Mouse (Mus musculus) kidney, postnatal 14 days (tissue): Measurements from ENCODE around the gene Senp8.
"Not testable (repeated sequence)": the region's sequence is repeated elsewhere in the genome, so short reads cannot be mapped to it uniquely, and the experiment has no call there.

ENCODE experiments used
- DNase-seq: peaks from one replicate; pipeline ENCODE4 v3.0.0; 2022; ENCODE audit warnings: mixed read lengths

Senp8 gene

DNA sequence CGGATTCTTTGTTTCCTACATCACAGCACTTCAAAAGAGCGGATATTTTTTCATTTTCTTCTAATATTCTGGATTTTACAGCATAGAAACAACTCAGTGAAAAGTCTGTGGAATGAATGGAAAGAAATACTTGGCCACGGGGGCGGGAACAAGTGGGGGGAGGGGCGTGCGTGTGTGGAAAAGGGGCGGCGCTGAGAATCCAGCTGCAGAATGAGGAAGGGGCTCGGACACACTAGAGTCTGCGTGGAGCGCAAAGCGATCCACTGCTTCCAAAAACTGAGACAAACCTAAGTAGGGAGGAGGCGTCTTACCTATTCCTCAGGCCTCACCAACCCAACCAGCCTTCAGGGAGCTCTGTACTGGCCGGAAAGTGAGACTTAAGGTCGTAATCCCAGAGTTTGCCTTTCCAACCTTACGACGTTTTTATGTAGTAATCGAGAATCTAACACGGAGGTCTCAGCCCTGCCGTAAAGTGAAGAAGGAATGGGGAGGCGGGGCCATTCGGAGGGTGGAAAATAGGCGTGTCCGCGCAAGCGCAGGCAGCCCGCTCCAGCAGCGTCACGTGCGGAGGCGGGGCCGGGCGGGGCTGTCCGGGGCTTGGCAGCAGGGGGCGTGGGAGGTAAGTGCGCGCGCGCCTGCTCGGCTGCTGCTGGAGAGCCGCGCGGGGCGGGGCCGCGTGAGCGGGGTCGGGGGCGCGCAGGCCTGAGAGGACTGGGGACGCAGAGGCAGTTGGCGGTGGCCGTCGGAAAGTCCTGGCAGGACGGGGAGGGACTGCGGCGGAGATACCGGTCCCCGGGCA is at the start of gene Senp8, which contains the start of gene Myo9a:
Gene Senp8, minus strand, starts transcription at position 444 of the 799 bp plus-strand sequence.
Gene Myo9a, plus strand, starts transcription at position 630 of the 799 bp plus-strand sequence.
- peak; percentile 100 for DNase-seq

DNA sequence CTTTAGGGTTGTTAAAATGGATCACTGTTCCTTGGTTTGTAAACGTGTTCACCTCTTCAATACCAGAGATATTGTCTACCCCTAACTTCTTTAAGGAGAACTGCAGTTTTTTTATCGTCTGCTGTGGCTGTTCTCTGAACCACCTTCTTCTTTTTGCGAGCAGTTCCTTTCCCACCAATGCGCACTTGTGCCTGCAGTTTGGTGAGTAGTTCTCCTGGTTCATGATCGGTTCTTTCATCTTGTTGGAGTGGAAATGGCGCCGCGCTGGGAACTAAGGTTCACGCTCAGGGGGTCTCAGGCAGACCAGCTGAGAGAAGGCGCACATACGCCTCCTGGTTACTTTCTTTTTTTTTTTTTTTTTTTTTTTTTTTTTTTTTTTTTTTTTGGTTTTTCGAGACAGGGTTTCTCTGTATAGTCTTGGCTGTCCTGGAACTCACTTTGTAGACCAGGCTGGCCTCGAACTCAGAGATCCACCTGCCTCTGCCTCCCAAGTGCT is 16.5 kb upstream of the Senp8 start:
- not testable (repeated sequence) for DNase-seq

DNA sequence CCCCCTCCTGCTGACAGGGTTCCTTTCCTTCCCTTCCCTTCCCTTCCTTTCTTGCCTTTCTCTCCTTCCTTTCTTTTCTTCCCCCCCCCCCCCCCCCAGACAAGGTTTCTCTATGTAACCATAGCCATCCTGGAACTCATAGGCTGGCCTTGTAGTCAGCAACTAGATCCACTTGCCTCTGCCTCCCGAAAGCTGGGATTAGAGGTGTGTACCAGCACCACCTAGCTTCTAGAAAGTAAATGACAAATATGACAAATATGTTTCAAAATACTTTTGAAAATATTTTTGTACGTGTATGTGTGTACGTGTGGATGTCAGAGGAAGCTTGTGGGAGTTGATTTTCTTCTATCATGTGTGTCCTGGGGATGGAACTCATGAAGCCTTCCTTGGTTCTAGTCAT is 10.0 kb upstream of the Senp8 start:
- no peak for DNase-seq

DNA sequence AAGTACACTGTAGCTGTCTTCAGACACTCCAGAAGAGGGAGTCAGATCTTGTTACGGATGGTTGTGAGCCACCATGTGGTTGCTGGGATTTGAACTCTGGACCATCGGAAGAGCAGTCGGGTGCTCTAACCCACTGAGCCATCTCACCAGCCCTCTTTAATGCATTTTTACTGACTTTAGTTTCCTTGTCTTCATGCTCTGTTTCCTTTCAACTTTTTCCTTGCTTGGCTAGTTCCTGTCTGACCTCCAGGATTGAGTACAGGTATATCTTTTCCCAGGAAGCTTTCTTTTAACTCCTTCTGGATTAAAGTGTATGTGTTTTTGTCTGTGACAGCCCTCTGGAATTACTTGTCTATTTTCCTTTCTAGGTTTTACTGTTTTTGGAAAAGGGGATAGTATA is 6.5 kb upstream of the Senp8 start:
- not testable (repeated sequence) for DNase-seq

DNA sequence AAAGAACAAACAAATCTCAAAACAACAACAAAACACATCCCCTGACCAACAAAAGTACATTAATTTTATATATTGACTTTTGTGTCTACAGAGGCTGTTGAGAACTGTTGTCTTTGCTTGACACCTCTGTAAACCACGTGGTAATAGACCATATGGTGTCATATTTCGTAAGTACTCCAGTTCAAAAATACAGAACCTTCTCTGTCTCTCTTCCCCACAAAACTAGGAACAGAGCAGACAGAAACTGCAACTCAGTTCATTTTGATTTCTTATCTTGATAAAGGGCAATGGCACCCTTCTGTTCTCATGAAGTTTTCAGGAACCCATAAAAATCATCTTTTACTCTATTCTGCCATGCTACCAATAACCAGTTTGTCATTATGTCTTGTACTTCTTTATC is 4.7 kb upstream of the Senp8 start:
- DNase-seq, result no peak

DNA sequence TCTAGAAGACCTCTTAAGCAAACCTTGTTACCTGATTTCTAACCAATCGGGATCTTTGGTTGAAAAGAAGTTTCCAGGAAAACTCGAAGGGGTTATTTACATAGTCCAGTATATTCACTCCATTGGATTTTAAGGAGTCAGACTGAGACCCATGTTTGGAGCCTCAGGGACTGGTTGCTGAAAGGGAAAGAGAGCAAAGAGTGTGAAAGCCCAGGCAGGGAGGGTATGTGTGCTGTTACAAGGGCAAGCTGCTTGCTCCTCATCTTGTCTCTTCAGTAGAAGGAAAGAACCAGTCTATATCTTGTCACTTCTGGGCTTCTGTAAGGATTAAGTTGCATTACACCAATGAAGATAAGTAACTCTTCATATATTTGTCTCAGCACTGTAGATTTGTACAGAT is 1.5 kb upstream of the Senp8 start:
- DNase-seq, result no peak

DNA sequence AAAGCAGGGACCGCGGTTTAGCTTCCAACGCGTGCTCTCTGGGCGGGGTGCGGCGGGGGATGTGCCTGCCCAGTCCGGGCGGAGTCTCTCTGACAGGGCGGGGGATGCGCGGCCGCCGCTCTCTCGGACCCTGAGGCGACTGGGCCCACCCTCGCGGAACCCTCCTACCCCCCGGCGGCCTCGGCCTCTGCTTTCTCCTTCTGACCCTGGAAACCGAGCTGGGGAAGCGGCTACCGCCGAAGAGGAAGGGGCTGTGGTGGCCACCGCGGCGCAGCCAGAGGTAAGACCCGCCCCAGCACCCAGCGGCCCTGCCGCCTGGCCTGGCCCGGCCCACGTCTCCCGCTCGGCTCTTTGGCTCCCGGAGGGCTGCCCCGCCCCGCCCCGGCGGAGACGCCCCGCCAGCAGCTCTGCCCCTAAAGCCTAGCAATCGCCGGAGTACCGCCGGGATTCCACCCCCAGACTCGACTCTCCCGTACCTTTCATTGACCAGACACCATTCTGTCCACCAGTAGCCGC is 614 bp upstream of the Senp8 start:
- peak; percentile 94 for DNase-seq

DNA sequence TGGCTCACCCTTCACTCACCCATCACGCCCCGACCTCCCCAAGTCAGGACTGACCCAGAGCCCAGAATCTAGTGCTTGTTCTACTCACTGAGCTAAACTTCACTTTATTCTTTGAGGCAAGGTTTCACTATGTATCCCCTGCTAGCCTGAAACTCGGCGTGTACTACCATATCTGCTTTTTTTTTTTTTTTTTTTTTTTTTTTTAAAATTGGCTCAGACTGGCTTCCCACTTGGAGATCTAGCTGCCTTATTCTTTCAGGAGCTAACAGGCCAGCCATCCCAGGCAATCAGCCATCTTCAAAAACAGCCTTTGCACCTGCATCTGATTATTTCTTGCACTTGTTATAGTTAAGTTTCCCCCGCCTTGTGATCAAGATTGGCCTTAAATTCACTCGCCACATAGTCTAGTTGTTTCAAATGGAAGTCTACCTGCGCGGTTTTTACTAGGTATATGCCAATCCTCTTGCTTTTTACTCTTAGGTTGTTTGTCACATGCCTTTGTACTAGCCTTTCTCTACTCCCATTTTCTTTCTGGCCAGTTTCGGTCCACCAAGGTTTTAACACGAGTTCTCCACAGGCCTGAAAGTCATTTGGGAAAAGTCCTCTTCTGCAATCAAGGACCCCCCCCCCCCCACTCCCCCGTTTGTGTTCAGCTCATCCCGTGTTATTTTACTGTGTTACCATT is 787 bp downstream of the Senp8 start:
- DNase-seq, result no peak

DNA sequence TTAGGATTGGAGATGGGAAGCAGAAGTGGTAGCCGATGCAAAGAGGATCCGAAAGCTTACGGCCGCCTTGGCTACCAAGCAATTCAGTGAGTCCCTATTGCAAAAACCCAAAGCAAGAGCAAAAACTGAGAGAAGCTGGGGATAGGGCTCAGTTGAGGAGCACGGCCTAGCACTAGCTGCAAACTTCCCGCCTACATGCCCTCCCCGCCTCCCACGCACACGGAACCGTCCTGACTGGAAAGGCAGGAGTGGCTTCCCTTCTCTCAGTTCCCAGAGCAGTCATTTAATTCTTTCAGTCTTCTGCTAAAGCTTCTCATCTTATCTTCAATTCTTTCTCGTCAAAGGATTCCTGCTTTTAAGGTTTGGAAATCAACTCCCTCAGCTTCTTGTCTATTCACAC is 1.5 kb downstream of the Senp8 start:
- DNase-seq, result no peak

DNA sequence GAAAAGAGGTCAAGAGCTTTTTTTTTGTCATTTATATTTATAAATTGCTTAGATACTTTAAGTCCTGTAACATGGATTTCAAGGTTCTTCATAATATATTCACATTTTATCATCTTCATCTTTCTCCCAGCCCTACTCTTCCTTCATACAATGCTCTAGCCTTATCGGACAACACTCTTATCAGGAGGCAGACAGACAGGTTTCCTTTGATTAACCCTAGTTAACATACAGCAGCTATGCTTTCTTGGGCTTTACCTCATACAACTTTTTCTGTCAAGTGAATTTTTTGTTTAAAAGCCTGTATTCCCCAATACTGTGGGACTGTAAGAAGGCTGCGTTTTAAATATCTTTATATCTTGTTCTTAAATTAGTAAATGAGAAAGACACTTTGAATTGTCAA is 2.1 kb downstream of the Senp8 start:
- no peak for DNase-seq

DNA sequence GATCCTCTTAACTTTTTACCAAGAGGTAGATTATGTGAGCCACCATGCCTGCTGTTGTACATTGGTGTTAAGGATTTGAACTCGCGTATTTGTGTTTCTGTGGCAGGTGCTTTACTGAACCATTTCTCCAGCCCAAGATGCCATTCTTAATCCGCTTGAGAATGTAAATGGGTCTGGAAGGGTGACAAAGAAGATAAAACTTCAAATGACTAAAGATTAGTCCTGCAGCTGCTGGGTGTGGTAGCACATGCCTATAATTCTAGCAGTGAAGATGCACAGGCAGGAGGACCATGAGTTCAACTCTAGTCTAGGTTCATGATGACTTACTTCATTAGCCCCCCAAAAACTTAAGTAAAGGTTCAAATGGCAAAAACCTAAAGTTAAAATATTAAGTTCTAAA is 6.6 kb downstream of the Senp8 start:
- DNase-seq, result no peak

DNA sequence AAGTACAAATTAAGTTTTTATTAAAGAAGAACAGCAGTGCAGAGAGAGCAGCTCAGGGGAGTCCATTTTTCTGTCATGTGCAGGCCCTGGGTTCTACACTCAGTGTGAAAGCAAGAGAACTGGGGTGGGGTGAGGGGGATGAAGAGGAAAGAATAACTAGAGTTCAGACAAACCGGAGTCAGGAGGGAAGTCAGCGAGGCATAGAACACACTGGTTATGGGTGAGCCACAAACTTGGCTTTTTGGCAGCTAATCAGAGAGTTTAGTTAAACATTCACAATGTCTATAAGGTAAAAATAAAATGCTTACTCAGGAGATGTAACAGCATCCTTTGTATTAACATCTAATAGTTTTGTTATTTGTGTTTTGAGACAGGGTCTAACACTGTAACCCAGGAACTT is 9.9 kb downstream of the Senp8 start:
- peak; percentile 62 for DNase-seq

DNA sequence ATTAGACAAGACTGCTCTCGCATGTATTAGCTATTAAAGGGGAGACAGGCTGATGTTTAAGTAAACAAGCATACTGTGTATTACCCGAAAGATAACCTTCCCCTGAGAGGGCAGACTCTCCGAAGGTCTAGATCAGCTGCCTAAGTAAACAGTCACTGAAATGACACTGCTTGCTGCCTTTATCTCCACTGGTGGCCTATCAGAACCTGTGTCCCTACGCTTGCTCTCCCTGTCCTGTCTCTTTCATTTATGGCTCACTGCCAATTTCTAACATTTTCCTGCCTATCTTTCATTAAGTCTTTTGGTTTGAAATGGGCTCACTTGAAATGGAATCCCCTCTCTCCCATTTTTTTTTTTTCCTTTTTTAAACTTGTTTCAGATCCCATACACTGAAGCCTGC is 15.1 kb downstream of the Senp8 start:
- no peak for DNase-seq

DNA sequence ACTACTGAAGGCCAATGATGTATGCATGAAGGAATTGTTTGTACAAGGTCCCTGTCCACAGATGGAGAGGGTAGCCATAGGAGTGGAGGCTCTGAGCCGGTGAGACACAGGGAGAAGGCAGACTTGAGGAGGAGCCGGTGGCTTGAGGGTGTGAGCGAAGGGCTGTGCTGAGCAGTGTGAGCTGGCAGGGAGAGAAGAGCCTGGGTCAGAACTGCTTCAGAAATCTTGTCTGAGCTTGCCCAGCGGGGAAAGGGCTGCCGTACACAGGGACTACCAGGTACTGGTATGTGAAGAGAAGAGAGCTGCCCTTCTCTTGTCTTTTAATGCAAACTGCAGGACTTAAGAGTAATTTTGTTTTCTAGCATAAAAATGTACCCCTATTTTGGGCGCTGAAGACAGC is 17.4 kb downstream of the Senp8 start:
- DNase-seq, result no peak

DNA sequence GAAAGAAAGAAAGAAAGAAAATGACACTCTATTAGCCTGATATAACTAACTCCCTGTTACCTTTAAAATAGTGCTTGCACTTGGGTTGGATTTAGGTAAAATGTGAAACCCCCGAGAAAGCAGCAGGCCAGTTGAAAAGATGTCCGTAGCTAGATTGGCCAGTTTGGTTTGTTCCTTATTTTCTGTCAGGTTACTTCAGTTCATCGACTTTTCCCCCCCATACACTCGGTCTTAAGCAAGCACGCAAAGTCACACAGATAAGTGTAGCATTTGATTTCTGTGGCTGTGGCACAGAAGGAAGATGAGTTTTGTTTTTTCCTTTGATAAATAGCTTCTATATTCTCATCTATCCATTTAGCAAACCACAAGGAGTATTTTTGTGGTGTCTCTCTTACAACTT is 19.4 kb downstream of the Senp8 start:
- DNase-seq, result no peak

DNA sequence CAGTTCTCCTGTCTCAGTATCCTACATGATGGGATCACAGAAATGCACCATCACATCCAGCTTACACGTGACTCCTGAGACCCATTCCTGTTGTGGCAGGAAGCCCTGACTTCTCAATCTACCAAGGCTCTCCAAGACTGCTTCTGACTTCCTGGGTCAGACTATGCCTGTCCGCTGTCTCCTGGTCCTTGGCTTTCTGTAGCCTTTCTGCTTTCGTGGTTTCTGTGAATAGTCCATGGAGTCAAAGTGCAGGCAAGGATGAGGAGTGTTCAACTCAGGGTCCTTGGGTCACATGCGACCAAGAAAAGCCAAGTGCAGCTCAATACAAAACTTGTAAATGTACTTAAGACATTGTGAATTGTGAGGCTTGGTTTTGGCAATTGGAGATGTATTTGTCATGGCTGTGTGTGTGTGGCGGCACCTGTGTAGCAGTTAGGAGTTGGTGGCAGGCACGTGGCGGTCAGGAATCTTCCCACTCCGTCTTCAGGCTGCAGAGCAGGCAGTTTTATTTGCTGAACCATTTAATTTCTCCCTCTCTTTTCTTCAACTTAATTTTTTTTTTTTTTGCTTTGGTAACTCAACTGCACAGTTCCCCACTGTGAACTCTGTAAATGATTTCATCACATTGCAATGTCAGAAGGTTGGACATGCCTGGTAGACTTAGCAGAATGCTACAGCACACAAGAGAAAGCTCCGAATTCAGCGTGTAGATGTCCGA is 22.8 kb downstream of the Senp8 start:
- peak; percentile 67 for DNase-seq

DNA sequence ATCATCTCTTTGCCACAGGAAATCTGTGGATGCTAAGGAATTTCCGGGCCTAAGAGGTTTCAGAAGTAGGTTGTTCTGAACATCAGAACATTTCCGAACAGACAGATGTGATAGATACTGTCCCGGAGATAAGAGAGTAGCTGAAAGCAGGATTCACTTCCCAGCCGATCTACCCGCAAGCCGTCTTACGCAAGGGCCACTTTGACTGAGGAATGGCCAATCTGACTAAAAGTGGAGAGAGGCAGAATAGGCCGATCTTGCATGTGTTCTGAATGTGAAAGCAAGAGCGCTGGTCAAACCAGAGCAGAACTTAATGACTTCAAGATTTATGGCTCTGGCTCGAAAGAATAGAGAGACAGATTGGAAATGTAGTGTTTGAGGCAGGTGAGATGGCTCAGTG is 25.0 kb downstream of the Senp8 start:
- no peak for DNase-seq

DNA sequence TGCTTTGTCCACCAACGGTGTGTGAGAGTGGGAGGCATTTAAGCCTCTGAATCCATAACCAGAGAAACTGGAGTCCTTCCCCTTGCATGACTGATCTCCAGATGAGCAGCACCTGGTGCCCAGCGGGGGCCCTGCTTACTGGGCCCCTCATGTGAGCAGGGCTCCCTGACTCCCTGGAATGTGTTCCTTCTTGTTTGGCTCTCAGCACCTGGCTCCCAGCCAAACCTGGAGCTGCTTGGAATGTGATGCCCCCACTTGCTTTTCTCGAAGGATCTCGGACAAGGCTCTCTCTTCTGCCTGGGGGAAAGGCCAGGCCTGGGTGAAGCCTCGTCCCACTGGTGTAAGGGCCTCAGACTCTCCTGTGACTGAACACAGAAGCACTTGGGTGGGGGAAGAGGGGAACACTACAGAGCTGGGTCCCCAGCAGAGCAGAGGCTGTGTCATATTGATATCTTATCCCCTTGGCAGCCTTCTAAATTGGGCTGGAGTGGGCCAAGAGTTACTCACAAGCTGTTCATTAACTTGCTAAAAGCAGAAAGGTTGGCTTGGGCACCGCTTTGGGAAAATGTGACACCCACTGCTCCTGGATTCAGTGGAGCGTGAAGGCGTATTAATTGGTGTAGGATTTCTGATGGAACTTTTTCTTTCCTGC is 26.6 kb downstream of the Senp8 start:
- DNase-seq, result peak; percentile 93

DNA sequence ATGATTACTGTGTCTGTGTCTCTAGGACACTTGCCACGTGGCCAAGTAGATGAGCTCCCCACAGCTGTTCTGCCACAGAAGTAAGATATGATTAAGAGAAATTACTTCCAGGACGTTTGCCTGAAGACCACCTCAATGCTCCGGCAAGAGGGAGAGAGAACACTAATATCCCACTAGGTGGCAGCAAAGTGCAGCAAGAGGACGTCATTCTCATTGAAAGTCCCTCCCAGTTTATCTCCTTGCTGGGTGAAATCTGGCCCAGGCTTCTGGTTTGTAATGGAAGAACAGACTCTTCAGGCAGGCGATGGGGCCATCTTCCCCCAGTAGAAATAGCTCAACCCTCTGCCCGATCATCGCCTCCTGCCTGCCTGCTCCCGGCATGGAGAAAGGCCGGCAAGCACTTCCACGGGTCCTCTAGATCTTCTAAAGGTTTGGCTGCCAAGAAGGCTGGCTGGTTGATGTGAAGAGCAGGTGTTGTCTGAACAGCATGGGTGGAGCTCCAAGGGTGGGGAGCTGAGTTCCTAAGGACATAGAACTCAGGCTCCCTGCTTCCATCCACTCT is 27.3 kb downstream of the Senp8 start:
- peak; percentile 81 for DNase-seq

DNA sequence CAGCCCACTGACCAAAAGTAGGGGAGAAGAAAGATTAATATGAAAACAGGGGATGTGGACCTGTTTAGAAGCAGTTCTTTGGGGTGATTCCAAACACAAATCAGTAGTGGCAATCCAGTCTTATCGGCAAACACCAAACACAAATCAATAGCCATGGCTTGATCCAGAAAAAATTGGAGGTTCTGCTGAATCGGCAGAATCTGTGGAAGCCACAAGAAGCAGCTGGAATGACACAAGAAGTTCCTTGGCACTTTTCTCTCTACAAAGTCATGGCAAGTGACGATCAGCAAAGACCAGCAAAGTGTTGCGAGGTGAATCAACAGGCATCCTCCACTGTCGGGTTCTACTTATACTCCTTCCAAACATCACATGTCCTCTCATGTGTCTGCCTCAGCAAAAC is 29.4 kb downstream of the Senp8 start:
- DNase-seq, result no peak

DNA sequence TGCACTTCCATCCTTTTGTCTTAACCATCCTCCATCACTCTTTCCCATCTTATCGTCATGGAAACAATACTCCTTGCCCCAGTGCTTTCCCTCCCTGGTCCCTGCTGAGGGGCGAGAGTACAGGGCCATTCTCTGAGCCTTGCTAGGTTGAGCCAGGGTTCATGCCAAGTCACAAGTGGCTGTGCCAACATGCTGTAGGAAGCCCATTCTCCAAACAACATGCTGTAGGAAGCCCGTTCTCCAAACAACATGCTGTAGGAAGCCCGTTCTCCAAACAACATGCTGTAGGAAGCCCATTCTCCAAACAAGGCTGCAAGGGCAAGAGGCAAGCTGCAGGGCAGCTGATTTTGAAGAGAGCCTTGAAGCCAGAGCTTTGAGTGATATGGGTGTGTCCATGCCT is 32.3 kb downstream of the Senp8 start:
- DNase-seq, result no peak

DNA sequence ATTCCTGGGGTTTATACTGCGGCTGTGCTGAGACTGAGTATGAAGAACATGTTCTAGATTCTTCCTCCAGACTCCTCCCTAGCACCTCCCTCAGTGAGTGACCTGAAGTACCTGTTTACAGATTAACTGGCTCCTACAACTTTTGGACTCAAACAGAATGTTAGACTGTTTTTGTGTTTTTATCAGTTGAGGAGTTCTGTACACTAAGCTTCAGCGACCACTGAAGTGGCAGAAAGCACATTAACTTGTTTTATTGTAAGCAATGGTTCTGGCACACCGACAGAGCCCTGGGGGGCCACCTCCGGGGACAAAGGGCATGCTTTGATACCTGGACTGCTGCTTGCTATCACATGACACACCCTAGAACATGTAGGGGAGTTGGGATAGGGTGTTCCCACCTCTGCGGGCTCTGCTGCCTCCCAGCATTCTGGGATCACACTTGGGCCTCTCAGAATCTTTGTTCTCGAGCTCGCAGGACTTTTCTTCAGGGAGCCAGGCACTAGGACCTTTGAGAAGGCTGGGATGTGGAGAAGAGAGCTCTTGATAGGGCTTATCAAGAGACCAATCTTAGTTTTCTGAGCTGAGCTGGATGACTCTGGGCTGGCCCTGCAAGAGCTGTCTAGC is 34.1 kb downstream of the Senp8 start:
- peak; percentile 75 for DNase-seq
